Mouse (Mus musculus) MEL (cell line): ENCODE results near the gene Gm10642. TPM values are rescaled to one million over a fixed set of nuclear protein-coding genes. Genes with fewer than 3 reads are reported as not detected.

Experiments used
- DNase-seq: peaks from one replicate; pipeline ENCODE4 v3.0.0; 2011; ENCODE audit warnings: low read depth, low spot score
- H3K27ac ChIP-seq: 2 replicates; pipeline ENCODE4 v1.5.1; 2012; ENCODE audit warnings: low read depth, mild to moderate bottlenecking, control low read depth, low read length, moderate library complexity; ENCODE audit not compliant: control insufficient read depth
- H3K27me3 ChIP-seq, 2 experiments: fragments of 150-350 bp in 1 of 2; sonication (generic) in 1 of 2; 2 replicates each; pipeline ENCODE4 v1.6.1; 2012; ENCODE audit warnings: low read length in 2 of 2, mild to moderate bottlenecking in 2 of 2, improper control_type of control experiment in 1 of 2, moderate library complexity in 1 of 2; ENCODE audit not compliant: insufficient read depth in 2 of 2, control insufficient read depth in 1 of 2
- H3K36me3 ChIP-seq, 2 experiments: 2 replicates each; pipeline ENCODE4 v1.6.1; 2012 to 2014; ENCODE audit warnings: low read length in 2 of 2, improper control_type of control experiment in 1 of 2, inconsistent platforms in 1 of 2, mild to moderate bottlenecking in 1 of 2; ENCODE audit not compliant: insufficient read depth in 2 of 2, control insufficient read depth in 1 of 2
- H3K4me1 ChIP-seq, 2 experiments: fragments of 150-350 bp in 1 of 2; sonication (generic) in 1 of 2; 2 replicates each; pipeline ENCODE4 v1.6.1; 2012; ENCODE audit warnings: low read length in 2 of 2, improper control_type of control experiment in 1 of 2, mild to moderate bottlenecking in 1 of 2; ENCODE audit not compliant: insufficient read depth in 2 of 2, control insufficient read depth in 1 of 2
- H3K4me3 ChIP-seq, 2 experiments: fragments of 150-350 bp in 1 of 2; sonication (generic) in 1 of 2; 2 replicates each; pipeline ENCODE4 v1.5.1; 2012; ENCODE audit warnings: low read depth in 2 of 2, low read length in 2 of 2, mild to moderate bottlenecking in 2 of 2, moderate library complexity in 2 of 2, control low read depth in 1 of 2, improper control_type of control experiment in 1 of 2; ENCODE audit not compliant: control insufficient read depth in 1 of 2, insufficient read depth in 1 of 2
- H3K79me2 ChIP-seq: 2 replicates; pipeline ENCODE4 v1.6.1; 2012; ENCODE audit warnings: mild to moderate bottlenecking, low read length, moderate library complexity; ENCODE audit not compliant: control insufficient read depth, poor library complexity, insufficient read depth
- H3K9ac ChIP-seq: 2 replicates; pipeline ENCODE4 v1.6.1; 2012; ENCODE audit warnings: low read depth, mild to moderate bottlenecking, control low read depth, low read length, moderate library complexity; ENCODE audit not compliant: control insufficient read depth, poor library complexity, severe bottlenecking
- H3K9me3 ChIP-seq: fragments of 150-350 bp; sonication (generic); replicated peaks from 2 replicates; pipeline ENCODE4 v1.6.1; 2012; ENCODE audit warnings: mild to moderate bottlenecking, low read length, improper control_type of control experiment, moderate library complexity; ENCODE audit not compliant: insufficient read depth
- BHLHE40 ChIP-seq: IDR thresholded peaks from 2 replicates; pipeline ENCODE4 v1.6.1; 2012; ENCODE audit warnings: low read depth, mild to moderate bottlenecking, inconsistent platforms, low read length, improper control_type of control experiment, borderline replicate concordance
- CHD2 ChIP-seq: IDR thresholded peaks from 2 replicates; pipeline ENCODE4 v1.6.1; 2011; ENCODE audit warnings: low read length, improper control_type of control experiment
- HCFC1 ChIP-seq: IDR thresholded peaks from 2 replicates; pipeline ENCODE4 v1.6.1; 2012; ENCODE audit warnings: low read depth, mild to moderate bottlenecking, inconsistent platforms, low read length, improper control_type of control experiment, moderate library complexity
- JUND ChIP-seq: IDR thresholded peaks from 2 replicates; pipeline ENCODE4 v1.6.1; 2011; ENCODE audit warnings: low read depth, mild to moderate bottlenecking, improper control_type of control experiment, low read length
- MAFK ChIP-seq: IDR thresholded peaks from 2 replicates; pipeline ENCODE4 v1.6.1; 2011; ENCODE audit warnings: low read depth, mild to moderate bottlenecking, low read length, improper control_type of control experiment, borderline replicate concordance
- MAX ChIP-seq: IDR thresholded peaks from 2 replicates; pipeline ENCODE4 v1.6.1; 2011; ENCODE audit warnings: low read length, improper control_type of control experiment
- MAZ ChIP-seq: IDR thresholded peaks from 2 replicates; pipeline ENCODE4 v1.6.1; 2012; ENCODE audit warnings: low read depth, mild to moderate bottlenecking, inconsistent platforms, low read length, improper control_type of control experiment
- MYB ChIP-seq: IDR thresholded peaks from 2 replicates; pipeline ENCODE4 v1.6.1; 2011; ENCODE audit warnings: mild to moderate bottlenecking, low read depth, low read length, improper control_type of control experiment
- NELFE ChIP-seq: IDR thresholded peaks from 2 replicates; pipeline ENCODE4 v1.6.1; 2011; ENCODE audit warnings: low read depth, low read length, improper control_type of control experiment
- POLR2AphosphoS2 ChIP-seq: IDR thresholded peaks from 2 replicates; pipeline ENCODE4 v1.6.1; 2011; ENCODE audit warnings: low read length, improper control_type of control experiment
- RAD21 ChIP-seq: IDR thresholded peaks from 2 replicates; pipeline ENCODE4 v1.6.1; 2011; ENCODE audit warnings: mild to moderate bottlenecking, low read depth, low read length, improper control_type of control experiment
- SIN3A ChIP-seq: IDR thresholded peaks from 2 replicates; pipeline ENCODE4 v1.6.1; 2012; ENCODE audit warnings: low read length, improper control_type of control experiment, inconsistent platforms
- SMC3 ChIP-seq: IDR thresholded peaks from 2 replicates; pipeline ENCODE4 v1.6.1; 2011; ENCODE audit warnings: low read depth, low read length, improper control_type of control experiment
- TBP ChIP-seq: IDR thresholded peaks from 2 replicates; pipeline ENCODE4 v1.8.0; 2011; ENCODE audit warnings: low read depth, low read length, improper control_type of control experiment
- TCF12 ChIP-seq: IDR thresholded peaks from 2 replicates; pipeline ENCODE4 v1.6.1; 2014; ENCODE audit warnings: low read depth, mild to moderate bottlenecking, inconsistent platforms, low read length, improper control_type of control experiment, moderate library complexity
- USF1 ChIP-seq: IDR thresholded peaks from 2 replicates; pipeline ENCODE4 v1.6.1; 2014; ENCODE audit warnings: low read depth, mild to moderate bottlenecking, inconsistent platforms, low read length, improper control_type of control experiment, moderate library complexity
- ZC3H11A ChIP-seq: IDR thresholded peaks from 2 replicates; pipeline ENCODE4 v1.6.1; 2012; ENCODE audit warnings: low read depth, mild to moderate bottlenecking, inconsistent platforms, low read length, improper control_type of control experiment
- ZNF384 ChIP-seq: IDR thresholded peaks from 2 replicates; pipeline ENCODE4 v1.6.1; 2012; ENCODE audit warnings: low read depth, mild to moderate bottlenecking, inconsistent platforms, low read length, improper control_type of control experiment
- polyA plus RNA-seq, 2 experiments: library from polyadenylated mRNA; stranded (reverse) in 1 of 2; unstranded in 1 of 2; fragments of >175 nt in 1 of 2; fragments of >200 nt in 1 of 2; gene quantifications; 2 replicates each; pipeline versions ENCODE4 v1.2.1 to v1.2.4; 2012; ENCODE audit warnings: low replicate concordance in 2 of 2, low read depth in 1 of 2; ENCODE audit not compliant: insufficient read length in 2 of 2, insufficient read depth in 1 of 2, missing spikeins in 1 of 2
- total RNA-seq: library from RNA; depleted of rRNA; stranded (reverse); fragments of 300-350 nt; gene quantifications from 2 replicates; pipeline ENCODE4 v1.2.3, GENCODE M21; 2012

Gm10642 gene
- total and polyA plus RNA-seq, 3 experiments: 1.3 TPM; not detected in 1

DNA sequence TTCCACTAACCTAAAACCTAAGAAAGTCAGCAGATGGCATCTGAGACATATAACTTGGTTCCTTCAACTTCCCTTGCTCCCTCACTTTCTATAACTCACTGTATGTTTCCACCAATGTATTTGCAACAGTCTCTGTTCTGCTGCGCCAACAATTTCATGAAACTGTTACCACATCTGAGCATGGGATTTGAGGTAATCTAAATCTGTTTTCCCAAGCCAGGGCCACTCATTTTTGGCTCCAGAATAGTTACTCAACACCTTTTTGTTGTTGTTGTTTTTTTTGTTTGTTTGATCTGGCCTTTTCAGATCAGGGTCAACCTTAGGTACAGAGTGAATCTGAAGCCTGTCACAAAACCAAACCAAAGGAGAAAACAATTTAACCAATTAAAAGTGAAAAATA lies 5.1 kb upstream of the Gm10642 start:
- Histone ChIP-seq H3K9ac (no peak overlapping the region), H3K36me3 (peaks cover 0 to 20% of the 10 kb centered on the region in 2 experiments; a peak in 3 of 4 replicates), H3K4me3 (no peak overlapping the region), H3K27me3 (no peaks in the 10 kb centered on the region), H3K4me1 (peaks cover 4 to 7% of the 10 kb centered on the region in 2 experiments; a peak in 3 of 4 replicates), H3K27ac (no peak overlapping the region), H3K9me3 (no peaks in the 10 kb centered on the region), H3K79me2 (peaks cover 17% of the 10 kb centered on the region)
- no peak for DNase-seq
- TF ChIP-seq SMC3: 0 out of 2 replicates have a peak, but pooled peaks have one; percentile 2
- no peak for TF ChIP-seq ZC3H11A
- TF ChIP-seq, all 39 proteins: peak for 1

GRCm38 (mm10) chr9:70652221-70652620 lies 3.8 kb upstream of the Gm10642 start:
- no peaks in the 10 kb centered on the region for H3K9me3 ChIP-seq
- no peak overlapping the region for H3K27ac ChIP-seq
- no peak for DNase-seq
- no peak overlapping the region for H3K9ac ChIP-seq
- peaks cover 0 to 20% of the 10 kb centered on the region in 2 experiments; a peak in 3 of 4 replicates for H3K36me3 ChIP-seq
- no peaks in the 10 kb centered on the region for H3K27me3 ChIP-seq
- no peak overlapping the region for H3K4me3 ChIP-seq
- H3K79me2 ChIP-seq: peaks cover 17% of the 10 kb centered on the region
- H3K4me1 ChIP-seq: peaks cover 4 to 7% of the 10 kb centered on the region in 2 experiments; a peak in 3 of 4 replicates
- TF ChIP-seq MYB (no peak), HCFC1 (no peak), RAD21 (no peak), ZNF384 (no peak), NELFE (no peak), USF1 (no peak), MAFK (no peak), TBP (no peak), BHLHE40 (no peak), TCF12 (no peak), JUND (no peak), ZC3H11A (no peak), MAX (no peak), SMC3 (no peak), SIN3A (no peak), MAZ (no peak), POLR2AphosphoS2 (no peak), CHD2 (no peak)
- TF ChIP-seq, all 39 proteins: peak for 0
